Mouse (Mus musculus) forebrain, embryonic 11.5 days (tissue): ENCODE measurements at regions not wholly inside any gene's neighbourhood (a gene's known extent, or its start where the extent isn't known, plus 50 kb on each side); places are given as distances from the start of the nearest gene placed in this dataset.

Experiments
- ATAC-seq: fragments of 200-750 bp; cut with Nextera tagmentation; replicated peaks from 2 replicates; pipeline ENCODE4 v1.8.0; 2017; ENCODE audit warnings: moderate TSS enrichment; ENCODE audit not compliant: low FRiP score
- DNase-seq: peaks from one replicate; pipeline ENCODE4 v3.0.0-alpha.2; 2017; ENCODE audit warnings: low spot score
- H3K27ac ChIP-seq: fragments of 300-500 bp; sonication (generic); 2 replicates; pipeline ENCODE4 v1.5.1; 2014; ENCODE audit warnings: low read depth, low read length
- H3K27me3 ChIP-seq: fragments of 300-500 bp; sonication (generic); 2 replicates; pipeline ENCODE4 v1.6.1; 2014; ENCODE audit warnings: mild to moderate bottlenecking, low read length, mixed read lengths; ENCODE audit not compliant: control insufficient read depth, insufficient read depth
- H3K36me3 ChIP-seq: fragments of 300-500 bp; sonication (generic); 2 replicates; pipeline ENCODE4 v1.6.1; 2014; ENCODE audit warnings: mild to moderate bottlenecking, low read length, moderate library complexity, mixed read lengths; ENCODE audit not compliant: control insufficient read depth, insufficient read depth
- H3K4me1 ChIP-seq: fragments of 300-500 bp; sonication (generic); replicated peaks from 2 replicates; pipeline ENCODE4 v1.6.1; 2014; ENCODE audit warnings: low read length, mixed read lengths; ENCODE audit not compliant: control insufficient read depth, insufficient read depth
- H3K4me2 ChIP-seq: fragments of 300-500 bp; sonication (generic); 2 replicates; pipeline ENCODE4 v1.6.1; 2014; ENCODE audit warnings: low read depth, mild to moderate bottlenecking, low read length, moderate library complexity, mixed read lengths; ENCODE audit not compliant: severe bottlenecking
- H3K4me3 ChIP-seq: fragments of 300-500 bp; sonication (generic); 2 replicates; pipeline ENCODE4 v1.5.1; 2014; ENCODE audit warnings: low read depth, low read length
- H3K9ac ChIP-seq: fragments of 300-500 bp; sonication (generic); 2 replicates; pipeline ENCODE4 v1.6.1; 2014; ENCODE audit warnings: low read length
- H3K9me3 ChIP-seq: fragments of 300-500 bp; sonication (generic); 2 replicates; pipeline ENCODE4 v1.6.1; 2016; ENCODE audit warnings: low read length, mixed read lengths; ENCODE audit not compliant: control insufficient read depth
- WGBS: fragments of 180-500 bp; shearing (Covaris S2); extraction: QIAGEN DNeasy Blood & Tissue Kit; methylation state at CpG from one replicate; pipeline ENCODE4 v1.1.7; 2014; 5-methylcytosine and 5-hydroxymethylcytosine counted together

DNA sequence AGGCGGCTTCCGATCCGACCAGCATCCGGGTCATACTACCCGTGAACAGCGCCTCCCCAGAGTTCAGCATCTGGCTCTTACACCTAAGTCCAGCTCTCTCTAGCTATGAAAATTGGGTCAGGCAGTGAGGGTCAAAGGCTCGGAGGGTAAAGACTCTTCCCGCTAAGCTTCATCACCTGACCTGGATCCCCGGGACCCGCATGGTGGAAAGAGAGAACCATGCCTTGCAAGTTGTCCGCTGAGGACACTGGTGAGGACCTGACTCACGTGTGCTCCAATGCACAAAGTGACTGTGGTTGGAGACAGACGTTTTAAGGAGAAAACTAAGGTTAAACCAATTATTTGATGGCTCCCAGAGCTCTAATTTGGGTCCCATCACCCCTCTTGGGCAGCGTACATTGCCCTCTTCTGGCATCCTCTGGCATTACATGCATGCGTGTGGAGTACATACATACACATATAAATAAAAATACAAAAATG, 74.6 kb upstream of the Sall4 start:
- Histone ChIP-seq H3K9ac (no peak overlapping the region), H3K4me2 (peak overlapping the region; percentile 37), H3K27me3 (peaks cover 8% of the 10 kb centered on the region; the same call in 1 of the 2 replicates), H3K4me1 (peaks cover 24% of the 10 kb centered on the region), H3K4me3 (no peak overlapping the region), H3K27ac (no peak overlapping the region), H3K36me3 (no peaks in the 10 kb centered on the region), H3K9me3 (no peaks in the 10 kb centered on the region)
- ATAC-seq (no peak), DNase-seq (peak; percentile 71)
- WGBS = 5% methylated on average over 15 of the region's 15 CpGs

- ATAC-seq (no peak), DNase-seq (no peak)
- Histone ChIP-seq H3K4me2 (peak overlapping the region; percentile 37; the same call in 1 of the 2 replicates), H3K27ac (no peak overlapping the region), H3K4me1 (peaks cover 24% of the 10 kb centered on the region), H3K4me3 (no peak overlapping the region), H3K27me3 (peaks cover 8% of the 10 kb centered on the region; the same call in 1 of the 2 replicates), H3K36me3 (no peaks in the 10 kb centered on the region), H3K9me3 (no peaks in the 10 kb centered on the region), H3K9ac (peak overlapping the region; percentile 27; the same call in 1 of the 2 replicates)
- WGBS = 1% methylated on average over 11 of the region's 11 CpGs
These were observed 73.9 kb upstream of the Sall4 start for GRCm38 (mm10) chr2:168841713-168842045.

- no peak for DNase-seq
- Histone ChIP-seq H3K4me1 (peaks cover 24% of the 10 kb centered on the region), H3K4me3 (no peak overlapping the region), H3K9ac (peak overlapping the region; percentile 27; the same call in 1 of the 2 replicates), H3K27ac (no peak overlapping the region), H3K36me3 (no peaks in the 10 kb centered on the region), H3K9me3 (no peaks in the 10 kb centered on the region), H3K4me2 (peak overlapping the region; percentile 37; the same call in 1 of the 2 replicates), H3K27me3 (peaks cover 8% of the 10 kb centered on the region; the same call in 1 of the 2 replicates)
- no peak for ATAC-seq
- WGBS = 2% methylated on average over 19 of the region's 19 CpGs
These were observed 73.3 kb upstream of the Sall4 start for GRCm38 (mm10) chr2:168840853-168841712.

GRCm38 (mm10) chr2:168839811-168840655, 72.3 kb upstream of the Sall4 start:
- Histone ChIP-seq H3K4me3 (peak overlapping the region; percentile 17; the same call in 1 of the 2 replicates), H3K4me1 (peaks cover 24% of the 10 kb centered on the region), H3K9ac (peak overlapping the region; percentile 32), H3K36me3 (no peaks in the 10 kb centered on the region), H3K9me3 (no peaks in the 10 kb centered on the region), H3K27ac (peak overlapping the region; percentile 37), H3K4me2 (peak overlapping the region; percentile 50), H3K27me3 (peaks cover 8% of the 10 kb centered on the region; the same call in 1 of the 2 replicates)
- WGBS = 1% methylated on average over 24 of the region's 24 CpGs
- ATAC-seq = peak; percentile 68
- DNase-seq = no peak

GRCm38 (mm10) chr2:168839221-168839620, 71.5 kb upstream of the Sall4 start:
- DNase-seq = no peak
- H3K4me2 ChIP-seq = peak overlapping the region; percentile 50; the same call in 1 of the 2 replicates
- no peaks in the 10 kb centered on the region for H3K36me3 ChIP-seq
- WGBS = 4% methylated on average over 6 of the region's 6 CpGs
- H3K27me3 ChIP-seq = peaks cover 8% of the 10 kb centered on the region; the same call in 1 of the 2 replicates
- H3K4me1 ChIP-seq = peaks cover 24% of the 10 kb centered on the region
- peak overlapping the region; percentile 32; the same call in 1 of the 2 replicates for H3K9ac ChIP-seq
- H3K9me3 ChIP-seq = no peaks in the 10 kb centered on the region
- peak overlapping the region; percentile 37; the same call in 1 of the 2 replicates for H3K27ac ChIP-seq
- H3K4me3 ChIP-seq = no peak overlapping the region
- no peak for ATAC-seq

GRCm38 (mm10) chr2:168838681-168839080, 70.9 kb upstream of the Sall4 start:
- Histone ChIP-seq H3K27me3 (peaks cover 8% of the 10 kb centered on the region; the same call in 1 of the 2 replicates), H3K27ac (peak overlapping the region; percentile 61), H3K4me3 (no peak overlapping the region), H3K9me3 (no peaks in the 10 kb centered on the region), H3K36me3 (no peaks in the 10 kb centered on the region), H3K4me2 (peak overlapping the region; percentile 50), H3K4me1 (peaks cover 24% of the 10 kb centered on the region), H3K9ac (no peak overlapping the region)
- WGBS = under 1% methylated on average over 12 of the region's 12 CpGs
- DNase-seq = no peak
- ATAC-seq = no peak

DNA sequence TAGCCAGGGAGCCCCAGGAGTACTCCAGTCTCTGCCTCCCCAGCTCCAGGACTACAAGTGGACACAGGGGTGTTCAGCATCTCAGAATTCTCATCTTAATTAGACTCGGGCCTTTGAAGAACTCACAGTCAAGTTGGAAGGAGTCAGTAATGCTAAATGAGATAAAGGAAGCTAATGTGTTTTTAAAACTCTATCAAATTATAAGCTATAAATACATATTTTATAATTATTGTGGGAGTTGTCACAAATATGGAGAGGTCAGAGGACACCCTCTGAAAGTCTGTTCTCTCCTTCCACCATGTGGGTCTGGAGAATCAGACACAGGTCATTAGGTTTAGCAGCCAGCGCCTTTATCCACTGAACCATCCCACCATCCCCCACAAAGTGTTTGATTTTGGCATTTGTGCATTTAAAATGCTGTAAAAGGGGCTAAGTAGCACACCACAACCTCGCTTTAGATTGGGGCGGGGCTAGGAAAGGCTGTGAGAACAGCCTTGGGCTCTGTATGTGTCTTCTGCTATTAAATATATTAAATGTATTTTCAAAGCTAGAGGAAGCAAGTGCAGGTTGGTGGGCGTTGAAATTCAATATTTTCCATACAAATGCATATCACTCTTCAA, 70.3 kb upstream of the Sall4 start:
- H3K27ac ChIP-seq = no peak overlapping the region
- peaks cover 24% of the 10 kb centered on the region for H3K4me1 ChIP-seq
- peak overlapping the region; percentile 50; the same call in 1 of the 2 replicates for H3K4me2 ChIP-seq
- DNase-seq (no peak), ATAC-seq (no peak)
- H3K36me3 ChIP-seq = no peaks in the 10 kb centered on the region
- no peak overlapping the region for H3K9ac ChIP-seq
- no peaks in the 10 kb centered on the region for H3K9me3 ChIP-seq
- H3K4me3 ChIP-seq = no peak overlapping the region
- H3K27me3 ChIP-seq = peaks cover 8% of the 10 kb centered on the region; the same call in 1 of the 2 replicates
- 13% methylated on average over 5 of the region's 5 CpGs for WGBS

- no peak for DNase-seq
- WGBS = 93% methylated on average over 3 of the region's 3 CpGs
- no peaks in the 10 kb centered on the region for H3K9me3 ChIP-seq
- H3K27me3 ChIP-seq = no peaks in the 10 kb centered on the region
- peaks cover 12% of the 10 kb centered on the region for H3K4me1 ChIP-seq
- no peak overlapping the region for H3K4me2 ChIP-seq
- H3K4me3 ChIP-seq = no peak overlapping the region
- H3K36me3 ChIP-seq = no peaks in the 10 kb centered on the region
- H3K9ac ChIP-seq = no peak overlapping the region
- H3K27ac ChIP-seq = no peak overlapping the region
- ATAC-seq = no peak
These were observed 67.0 kb upstream of the Sall4 start for GRCm38 (mm10) chr2:168834771-168835170.
